Mouse (Mus musculus) CH12F3 (cell line): ENCODE measurements around the gene Gm5431.
"Not testable (repeated sequence)": the region's sequence is repeated elsewhere in the genome, so short reads cannot be mapped to it uniquely, and the experiment has no call there.

Experiments used
- in situ Hi-C: fragments of 300-500 bp; cut with MboI; formaldehyde crosslinking; loops from 2 replicates; pipeline ENCODE4 v1.14.3; 2020; ENCODE audit warnings: low sequenced_read_pairs

The Gm5431 gene

GRCm38 (mm10) chr11:48902021-48902420, at the start of gene Gm5431:
Gm5431 (minus strand) TSS chr11:48902214.
- in situ Hi-C loops, result no loop called here

- in situ Hi-C loops, result not testable (repeated sequence)
These were observed 44.1 kb upstream of the Gm5431 start, which contains the start of gene Psme2b for GRCm38 (mm10) chr11:48946090-48946489. Psme2b (minus strand) TSS chr11:48946190.

GRCm38 (mm10) chr11:48939286-48939685, 37.3 kb upstream of the Gm5431 start:
- in situ Hi-C loops, result not testable (repeated sequence)

GRCm38 (mm10) chr11:48935291-48935690, 33.3 kb upstream of the Gm5431 start:
- in situ Hi-C loops, result not testable (repeated sequence)

GRCm38 (mm10) chr11:48933923-48934322, 31.9 kb upstream of the Gm5431 start:
- in situ Hi-C loops, result not testable (repeated sequence)

- in situ Hi-C loops, result not testable (repeated sequence)
These were observed 31.4 kb upstream of the Gm5431 start for GRCm38 (mm10) chr11:48933422-48933821.

- in situ Hi-C loops, result not testable (repeated sequence)
These were observed 26.1 kb upstream of the Gm5431 start for GRCm38 (mm10) chr11:48928068-48928467.

GRCm38 (mm10) chr11:48926437-48926836, 24.4 kb upstream of the Gm5431 start:
- in situ Hi-C loops, result not testable (repeated sequence)

- in situ Hi-C loops, result not testable (repeated sequence)
These were observed 21.8 kb upstream of the Gm5431 start for GRCm38 (mm10) chr11:48923818-48924217.

- in situ Hi-C loops, result no loop called here
These were observed 16.4 kb upstream of the Gm5431 start for GRCm38 (mm10) chr11:48918380-48918779.

- in situ Hi-C loops, result no loop called here
These were observed 11.6 kb upstream of the Gm5431 start for GRCm38 (mm10) chr11:48913611-48914010.

GRCm38 (mm10) chr11:48908459-48908858, 6.4 kb upstream of the Gm5431 start:
- in situ Hi-C loops, result no loop called here

- in situ Hi-C loops, result not testable (repeated sequence)
These were observed 465 bp downstream of the Gm5431 start for GRCm38 (mm10) chr11:48901567-48901930.

GRCm38 (mm10) chr11:48900654-48901566, 1.1 kb downstream of the Gm5431 start:
- in situ Hi-C loops, result not testable (repeated sequence)

- in situ Hi-C loops, result no loop called here
These were observed 3.1 kb downstream of the Gm5431 start for GRCm38 (mm10) chr11:48898812-48899431.

GRCm38 (mm10) chr11:48876680-48877079, 25.3 kb downstream of the Gm5431 start:
- in situ Hi-C loops, result no loop called here

GRCm38 (mm10) chr11:48875343-48875837, 26.6 kb downstream of the Gm5431 start:
- in situ Hi-C loops, result not testable (repeated sequence)

GRCm38 (mm10) chr11:48874465-48874864, 27.5 kb downstream of the Gm5431 start:
- in situ Hi-C loops, result loop anchor here (25.0 kb wide), 2 partner anchors 213 to 388 kb away; partner anchors contain the start of gene Ifi47

- in situ Hi-C loops, result loop anchor here (25.0 kb wide), 2 partner anchors 214 to 389 kb away; partner anchors contain the start of gene Ifi47
These were observed 28.3 kb downstream of the Gm5431 start for GRCm38 (mm10) chr11:48873591-48874290.

- in situ Hi-C loops, result loop anchor here (25.0 kb wide), 2 partner anchors 215 to 390 kb away; partner anchors contain the start of gene Ifi47
These were observed 29.2 kb downstream of the Gm5431 start for GRCm38 (mm10) chr11:48872695-48873300.
